Mouse (Mus musculus) intestine, postnatal 0 days (tissue): Measurements from ENCODE around the gene Vmn2r63. TPM values are rescaled to one million over a fixed set of nuclear protein-coding genes. Genes with fewer than 3 reads are reported as not detected.
"Not testable (repeated sequence)": the region's sequence is repeated elsewhere in the genome, so short reads cannot be mapped to it uniquely, and the experiment has no call there.

Experiments
- ATAC-seq: fragments of 200-750 bp; cut with Nextera tagmentation; 2 replicates; pipeline ENCODE4 v1.8.0; 2017; ENCODE audit warnings: mild to moderate bottlenecking, moderate TSS enrichment, moderate library complexity
- H3K27ac ChIP-seq: fragments of 300-500 bp; sonication (generic); 2 replicates; pipeline ENCODE4 v1.5.1; 2014; ENCODE audit warnings: mild to moderate bottlenecking, low read depth, low read length, moderate library complexity
- H3K27me3 ChIP-seq: fragments of 300-500 bp; sonication (generic); replicated peaks from 2 replicates; pipeline ENCODE4 v1.6.1; 2014; ENCODE audit warnings: low read length, mixed read lengths; ENCODE audit not compliant: control insufficient read depth, insufficient read depth
- H3K36me3 ChIP-seq: fragments of 300-500 bp; sonication (generic); 2 replicates; pipeline ENCODE4 v1.6.1; 2014; ENCODE audit warnings: mild to moderate bottlenecking, moderate library complexity; ENCODE audit not compliant: control insufficient read depth, insufficient read depth
- H3K4me1 ChIP-seq: fragments of 300-500 bp; sonication (generic); replicated peaks from 2 replicates; pipeline ENCODE4 v1.6.1; 2014; ENCODE audit warnings: antibody characterized with exemption, low read length, mixed read lengths; ENCODE audit not compliant: control insufficient read depth, insufficient read depth
- H3K4me2 ChIP-seq: fragments of 300-500 bp; sonication (generic); replicated peaks from 2 replicates; pipeline ENCODE4 v1.6.1; 2014; ENCODE audit warnings: low read depth, mild to moderate bottlenecking, moderate library complexity
- H3K4me3 ChIP-seq: fragments of 300-500 bp; sonication (generic); 2 replicates; pipeline ENCODE4 v1.5.1; 2014; ENCODE audit warnings: low read depth, low read length
- H3K9ac ChIP-seq: fragments of 300-500 bp; sonication (generic); 2 replicates; pipeline ENCODE4 v1.6.1; 2014; ENCODE audit warnings: mild to moderate bottlenecking, low read depth, low read length
- H3K9me3 ChIP-seq: fragments of 300-500 bp; sonication (generic); 2 replicates; pipeline ENCODE4 v1.6.1; 2016; ENCODE audit warnings: mixed run types; ENCODE audit not compliant: control insufficient read depth
- CTCF ChIP-seq: sonication (generic); IDR thresholded peaks from 2 replicates; pipeline ENCODE4 v1.5.1; 2016; ENCODE audit warnings: low read depth, mild to moderate bottlenecking, control low read depth, antibody characterized with exemption, moderate library complexity
- WGBS: fragments of 180-500 bp; shearing (Covaris S2); extraction: QIAGEN DNeasy Blood & Tissue Kit; methylation state at CpG from one replicate; pipeline ENCODE4 v1.1.7; 2014; 5-methylcytosine and 5-hydroxymethylcytosine counted together
- microRNA-seq: library from miRNA; unstranded; fragments of <30 nt; microRNA quantifications from one replicate; pipeline ENCODE4, GENCODE M21; 2016
- polyA plus RNA-seq: library from polyadenylated mRNA; unstranded; fragments of >200 nt; fragmentation: Nextera tagmentation; extraction: Ambion mirVana; gene quantifications from 2 replicates; pipeline ENCODE4 v1.2.1, GENCODE M21; 2015

Gene Vmn2r63
- not detected in 2 replicates for polyA plus RNA-seq

DNA sequence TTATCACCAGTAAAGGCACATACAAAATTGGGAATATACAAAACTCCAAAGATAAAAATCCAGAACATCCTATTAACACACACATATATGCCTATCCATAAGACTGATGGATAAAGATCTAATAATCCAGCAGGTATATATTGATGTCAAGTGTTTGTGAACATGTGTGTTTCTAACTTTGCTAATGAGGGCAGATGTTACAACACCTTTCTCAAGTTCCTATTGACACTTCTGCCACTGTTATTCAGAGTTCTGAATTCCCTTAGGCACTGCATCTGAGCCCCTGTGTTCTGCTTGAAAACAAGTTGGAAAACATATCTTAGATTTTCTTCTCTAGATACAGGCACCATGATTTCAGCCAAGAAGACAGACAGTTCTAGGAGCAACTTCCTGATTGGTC lies at the start of gene Vmn2r63:
Gene Vmn2r63, minus strand, starts transcription at position 101 of the 400 bp plus-strand sequence.
- ATAC-seq, H3K9me3 ChIP-seq, H3K36me3 ChIP-seq, H3K4me2 ChIP-seq, H3K27me3 ChIP-seq, H3K9ac ChIP-seq, H3K27ac ChIP-seq, H3K4me1 ChIP-seq, H3K4me3 ChIP-seq: not testable (repeated sequence)

DNA sequence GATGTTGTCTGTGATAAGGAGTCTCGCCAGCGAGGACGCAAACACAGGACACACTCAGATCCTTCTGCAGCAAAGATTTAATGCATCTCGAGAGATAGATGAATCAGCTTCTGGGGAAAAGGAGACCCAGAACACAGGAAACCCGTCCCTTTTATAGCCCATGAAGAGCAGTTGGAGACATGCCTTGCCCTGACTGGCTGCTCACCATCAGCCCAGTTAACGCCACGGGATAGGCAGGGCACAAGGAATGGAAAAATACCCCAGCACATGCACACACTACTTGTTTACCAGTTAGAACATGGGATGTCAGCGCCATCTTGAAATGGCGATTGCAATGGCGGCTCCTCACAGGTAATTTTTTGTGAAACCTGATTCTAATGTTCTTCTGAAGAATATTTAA lies 47.1 kb upstream of the Vmn2r63 start:
- peaks cover 9% of the 10 kb centered on the region; the same call in 1 of the 2 replicates for H3K9me3 ChIP-seq
- 88% methylated on average over 10 of the region's 10 CpGs for WGBS

DNA sequence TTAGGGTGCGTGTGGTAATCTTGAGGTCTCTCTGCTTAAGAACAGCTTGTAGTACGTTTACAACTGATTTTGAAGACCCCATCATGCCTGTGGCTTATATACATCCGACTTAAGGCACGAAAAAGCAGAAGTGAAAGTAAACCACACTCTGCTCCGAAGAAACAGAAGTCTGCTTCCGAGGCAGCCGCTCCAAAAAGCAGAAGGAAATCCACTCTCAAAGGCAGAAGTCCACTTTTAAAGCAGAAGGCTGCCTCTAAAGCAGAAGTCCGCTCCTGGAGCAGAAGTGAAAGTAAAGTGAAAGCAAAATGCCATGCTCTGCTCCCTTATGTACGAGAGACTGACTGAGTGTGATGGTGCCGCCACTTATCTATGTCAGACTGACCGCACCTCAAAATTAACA lies 46.5 kb upstream of the Vmn2r63 start:
- no peak for TF ChIP-seq CTCF
- peaks cover 9% of the 10 kb centered on the region; the same call in 1 of the 2 replicates for H3K9me3 ChIP-seq

More for the DNA sequence above, 47.1 kb upstream of the Vmn2r63 start:
- Histone ChIP-seq H3K27me3 (no peaks in the 10 kb centered on the region), H3K36me3 (no peaks in the 10 kb centered on the region), H3K4me1 (no peaks in the 10 kb centered on the region), H3K4me2 (no peak overlapping the region), H3K27ac (no peak overlapping the region), H3K9ac (no peak overlapping the region), H3K4me3 (no peak overlapping the region)
- TF ChIP-seq CTCF = no peak
- no peak for ATAC-seq

DNA sequence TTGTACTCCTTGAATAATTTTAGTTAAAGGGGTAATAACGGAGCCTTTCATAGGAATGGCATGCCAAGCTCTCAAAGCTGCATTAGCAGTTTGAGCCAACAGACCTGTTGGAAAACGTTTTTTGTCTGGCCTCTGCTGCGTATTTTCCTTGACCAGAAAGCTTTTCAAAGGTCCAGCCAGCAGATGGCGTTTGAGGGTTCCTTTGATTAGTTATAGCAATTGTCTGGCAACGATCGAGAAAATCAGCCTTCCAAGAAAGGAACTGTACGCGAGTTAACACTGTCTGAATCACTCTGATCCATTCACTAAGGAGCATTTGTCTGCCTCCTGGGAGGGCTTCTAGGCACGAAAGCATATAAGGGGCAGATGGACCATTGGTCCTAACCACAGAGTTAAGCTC lies 31.6 kb upstream of the Vmn2r63 start:
- no peak overlapping the region for H3K9ac ChIP-seq
- H3K4me3 ChIP-seq = no peak overlapping the region
- H3K4me1 ChIP-seq = no peaks in the 10 kb centered on the region
- peaks cover 10% of the 10 kb centered on the region for H3K9me3 ChIP-seq
- H3K27me3 ChIP-seq = no peaks in the 10 kb centered on the region
- no peak overlapping the region for H3K27ac ChIP-seq
- no peak overlapping the region for H3K4me2 ChIP-seq
- no peaks in the 10 kb centered on the region for H3K36me3 ChIP-seq
- TF ChIP-seq CTCF = no peak
- ATAC-seq = no peak
- WGBS = 69% methylated on average over 9 of the region's 9 CpGs

More for the DNA sequence above, 46.5 kb upstream of the Vmn2r63 start:
- no peaks in the 10 kb centered on the region for H3K27me3 ChIP-seq
- no peak overlapping the region for H3K4me2 ChIP-seq
- no peak overlapping the region for H3K9ac ChIP-seq
- no peak for ATAC-seq
- 84% methylated on average over 11 of the region's 11 CpGs for WGBS
- H3K36me3 ChIP-seq = no peaks in the 10 kb centered on the region
- no peaks in the 10 kb centered on the region for H3K4me1 ChIP-seq
- H3K4me3 ChIP-seq = no peak overlapping the region
- no peak overlapping the region for H3K27ac ChIP-seq

DNA sequence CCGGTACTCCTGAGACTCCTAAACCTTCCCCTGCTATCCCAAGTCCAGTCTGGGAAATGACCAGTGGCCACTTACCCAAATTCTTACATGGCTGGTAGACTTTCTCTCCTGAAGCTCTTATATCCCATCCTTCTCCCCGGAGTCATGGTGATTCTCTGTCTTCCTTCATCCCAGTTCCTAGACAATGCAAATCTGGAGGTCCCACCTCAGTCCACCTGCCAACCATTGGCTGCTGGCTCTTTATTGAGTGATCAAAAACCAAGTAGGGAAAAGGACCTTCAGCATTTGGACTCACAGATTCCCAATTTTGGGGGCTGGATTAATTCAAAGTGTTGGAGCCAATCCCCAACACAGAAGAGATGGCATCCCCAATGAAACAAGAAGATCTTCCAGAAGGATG lies 35.6 kb downstream of the Vmn2r63 start:
- not testable (repeated sequence) for H3K9ac ChIP-seq, H3K27ac ChIP-seq, H3K4me1 ChIP-seq, H3K27me3 ChIP-seq, H3K36me3 ChIP-seq, H3K4me2 ChIP-seq, ATAC-seq, H3K9me3 ChIP-seq, H3K4me3 ChIP-seq
- WGBS = 88% methylated on average over 2 of the region's 2 CpGs

DNA sequence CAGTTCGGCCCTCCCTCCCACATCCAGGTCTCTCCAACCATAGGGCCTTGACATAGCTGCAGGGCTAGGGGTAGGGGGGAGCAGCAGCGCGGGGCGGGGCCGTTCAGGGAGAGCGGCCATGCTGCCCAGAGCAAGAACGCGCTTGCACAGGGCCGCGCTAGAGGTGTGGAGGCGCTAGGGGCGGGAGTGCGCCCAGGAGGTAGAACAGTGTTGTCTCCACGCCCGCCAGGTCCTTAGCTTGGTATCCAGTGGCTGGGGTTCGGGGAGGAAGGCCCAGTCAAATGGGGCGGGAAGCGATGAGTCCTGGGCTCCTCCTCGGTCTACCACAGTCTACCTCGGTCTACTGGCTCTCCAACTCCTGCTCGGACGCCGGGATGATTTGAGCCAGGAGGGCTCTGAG lies 55.5 kb downstream of the Vmn2r63 start:
- Histone ChIP-seq H3K27me3 (no peaks in the 10 kb centered on the region), H3K9ac (no peak overlapping the region), H3K4me1 (no peaks in the 10 kb centered on the region), H3K9me3 (no peaks in the 10 kb centered on the region), H3K36me3 (no peaks in the 10 kb centered on the region), H3K4me3 (no peak overlapping the region), H3K4me2 (no peak overlapping the region), H3K27ac (no peak overlapping the region)
- WGBS = 39% methylated on average over 23 of the region's 23 CpGs
- no peak for ATAC-seq
- TF ChIP-seq CTCF = no peak

DNA sequence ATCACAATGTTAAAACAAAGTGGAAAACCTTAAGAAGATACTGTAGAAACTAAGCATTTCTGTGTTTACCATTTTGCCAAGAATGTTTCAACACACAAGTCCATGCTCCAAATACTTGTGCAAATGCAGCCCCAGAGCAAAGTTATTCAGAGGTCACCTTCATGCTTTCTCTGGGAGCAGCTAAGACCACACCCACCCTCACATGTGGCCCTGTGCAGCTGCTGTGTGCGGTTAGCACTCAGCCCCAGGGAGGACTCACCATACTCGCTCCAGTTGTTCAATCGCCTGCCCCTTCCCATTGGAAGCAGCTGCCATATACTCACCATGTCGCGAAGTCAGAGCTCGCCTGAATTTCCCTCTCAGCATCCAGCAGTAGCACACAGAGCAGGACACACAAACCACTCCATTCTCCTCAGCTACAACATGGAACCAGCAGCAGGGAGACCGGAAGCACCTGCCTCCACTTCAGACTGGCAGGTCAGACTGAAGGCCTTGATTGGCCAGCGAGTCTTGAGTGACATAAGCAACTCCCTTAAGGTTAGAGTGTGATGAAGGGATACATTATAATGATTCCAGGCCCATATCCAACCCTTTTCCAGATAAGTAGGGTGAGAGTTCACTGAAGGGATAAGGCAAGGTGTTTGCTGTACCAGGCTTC lies 66.7 kb downstream of the Vmn2r63 start, which contains the start of gene Gm2381:
Gene Gm2381, minus strand, starts transcription at position 434 of the 658 bp plus-strand sequence.
- H3K4me1 ChIP-seq, ATAC-seq, H3K4me2 ChIP-seq, H3K9ac ChIP-seq, H3K4me3 ChIP-seq, H3K27ac ChIP-seq, H3K36me3 ChIP-seq, H3K9me3 ChIP-seq, H3K27me3 ChIP-seq: not testable (repeated sequence)
- WGBS = 75% methylated on average over 8 of the region's 8 CpGs

Small RNA genes within 50 kb of the gene (microRNA-seq; reads per million reads assigned to microRNA genes)
- gene Gm23256 = not detected

Other genes starting within 250 kb of the Vmn2r63 start
- gene Zfp975, start 241.1 kb downstream of the Vmn2r63 start, polyA plus RNA-seq = 2.4 and 2.5 TPM in 2 replicates
- not detected in 2 replicates for gene Gm17067, start 206.8 kb downstream of the Vmn2r63 start, polyA plus RNA-seq
- gene Vmn2r62, start 140.3 kb downstream of the Vmn2r63 start, polyA plus RNA-seq = not detected in 2 replicates
- not detected in 2 replicates for gene Gm2381, start 66.6 kb downstream of the Vmn2r63 start, polyA plus RNA-seq
- not detected in 2 replicates for gene Gm9268, start 84.9 kb upstream of the Vmn2r63 start, polyA plus RNA-seq
- gene Zfp936, start 180.4 kb upstream of the Vmn2r63 start, polyA plus RNA-seq = not detected in 2 replicates